Mouse (Mus musculus) left cerebral cortex, postnatal 36 days (tissue): ENCODE results near the gene Sec24b. TPM values are rescaled to one million over a fixed set of nuclear protein-coding genes. Genes with fewer than 3 reads are reported as not detected.

ENCODE experiments used
- DNase-seq, 2 experiments: peaks; one replicate each; pipeline ENCODE4 v3.0.0; 2021 to 2022; ENCODE audit warnings: low spot score in 2 of 2, mixed read lengths in 1 of 2
- intact Hi-C: fragments of 180-260 bp; cut with DNase I; formaldehyde crosslinking; loops from one replicate; pipeline ENCODE4 v1.15.1; 2025
- total RNA-seq, 2 experiments: library from RNA; stranded (reverse); gene quantifications; 2 replicates each; pipeline ENCODE4 v1.2.3; 2021

Gene Sec24b
- total RNA-seq: 10 to 100 TPM; 49.2 to 62.3 TPM

DNA sequence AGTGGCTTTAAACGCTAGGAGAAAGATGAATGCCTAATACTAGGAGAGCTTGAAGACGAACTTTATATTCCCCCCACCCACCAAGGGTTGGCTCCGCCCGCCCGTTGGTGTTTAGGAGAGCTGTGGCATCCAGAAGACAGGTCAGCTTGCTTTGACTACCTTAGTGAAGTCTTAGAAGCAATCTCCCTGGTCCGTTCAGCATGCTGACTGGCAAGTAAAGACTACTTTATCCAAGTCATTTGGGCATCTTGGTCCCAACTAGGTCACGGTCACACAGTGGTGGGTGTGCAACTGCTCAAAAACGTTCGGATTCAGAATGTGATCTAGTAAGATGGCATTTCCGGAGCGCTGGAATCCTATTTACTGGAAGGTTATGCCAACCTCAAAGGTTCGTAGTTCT, at the start of gene Sec24b:
Sec24b (minus strand) TSS at position 273 of the 400 bp plus-strand sequence.
- intact Hi-C loops: loop anchor here (5.0 kb wide), 1 partner anchor 64 kb away; no protein-coding TSS in a partner anchor

GRCm38 (mm10) chr3:130104471-130104870, 43.1 kb upstream of the Sec24b start:
- DNase-seq: no peak
- intact Hi-C loops: no loop called here

More for the DNA sequence above, at the start of gene Sec24b:
- peak; percentile 15 to 35 for DNase-seq

GRCm38 (mm10) chr3:130103486-130103885, 42.1 kb upstream of the Sec24b start:
- DNase-seq: no peak

DNA sequence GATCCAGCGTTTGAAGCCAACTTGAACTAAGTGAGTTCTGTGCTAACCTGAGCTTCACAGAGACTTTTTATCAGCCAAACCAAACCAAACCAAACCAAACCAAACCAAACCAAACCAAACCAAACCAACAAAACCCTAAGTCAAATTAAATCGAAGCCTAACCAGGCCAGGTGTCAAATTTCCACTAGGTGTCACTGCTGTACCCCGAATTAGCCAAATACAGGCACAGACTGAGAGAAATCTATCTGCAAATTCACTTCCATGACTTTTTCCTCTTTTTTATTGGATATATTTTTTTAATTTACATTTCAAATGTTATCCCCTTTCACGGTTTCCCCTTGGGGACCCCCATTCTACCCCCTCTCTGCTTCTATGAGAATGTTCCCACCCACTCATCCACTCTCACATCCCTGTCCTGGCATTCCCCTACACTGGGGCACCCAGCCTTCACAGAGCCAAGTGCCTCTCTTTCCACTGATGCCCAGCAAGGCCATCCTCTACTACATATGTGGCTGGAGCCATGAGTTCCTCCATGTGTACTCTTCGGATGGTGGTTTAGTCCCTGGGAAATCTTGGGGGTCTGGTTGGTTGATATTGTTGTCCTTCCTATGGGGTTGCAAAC, 33.9 kb upstream of the Sec24b start:
- peak in 1 of 2 experiments; percentile 36 for DNase-seq
- intact Hi-C loops: loop anchor here (1.0 to 2.0 kb wide), 2 partner anchors 478 to 594 kb away; no protein-coding TSS in a partner anchor

More at GRCm38 (mm10) chr3:130103486-130103885, 42.1 kb upstream of the Sec24b start:
- intact Hi-C loops: no loop called here

GRCm38 (mm10) chr3:130094125-130094704, 32.9 kb upstream of the Sec24b start:
- DNase-seq: no peak
- intact Hi-C loops: loop anchor here (2.0 kb wide), 1 partner anchor 479 kb away; no protein-coding TSS in a partner anchor

DNA sequence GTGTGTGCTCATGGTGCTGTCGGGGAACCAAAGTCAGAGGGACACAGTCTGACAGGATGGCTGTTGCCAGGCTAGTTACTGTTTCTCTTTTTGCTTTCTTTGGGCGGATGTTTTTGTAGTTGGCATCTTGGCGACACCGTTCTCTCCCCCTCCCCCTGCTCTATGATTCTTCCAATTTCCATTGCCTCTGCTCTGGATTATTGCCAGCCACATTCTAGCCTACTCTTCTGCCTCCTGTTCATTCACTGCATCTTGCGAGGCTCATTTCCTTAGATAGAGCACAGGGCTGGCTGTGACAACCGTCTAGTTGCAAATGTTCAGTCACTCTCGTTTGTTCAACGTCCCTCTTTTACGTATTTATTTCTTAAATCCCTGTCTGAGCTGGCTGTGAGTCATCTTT, 29.1 kb upstream of the Sec24b start:
- intact Hi-C loops: no loop called here
- no peak for DNase-seq

DNA sequence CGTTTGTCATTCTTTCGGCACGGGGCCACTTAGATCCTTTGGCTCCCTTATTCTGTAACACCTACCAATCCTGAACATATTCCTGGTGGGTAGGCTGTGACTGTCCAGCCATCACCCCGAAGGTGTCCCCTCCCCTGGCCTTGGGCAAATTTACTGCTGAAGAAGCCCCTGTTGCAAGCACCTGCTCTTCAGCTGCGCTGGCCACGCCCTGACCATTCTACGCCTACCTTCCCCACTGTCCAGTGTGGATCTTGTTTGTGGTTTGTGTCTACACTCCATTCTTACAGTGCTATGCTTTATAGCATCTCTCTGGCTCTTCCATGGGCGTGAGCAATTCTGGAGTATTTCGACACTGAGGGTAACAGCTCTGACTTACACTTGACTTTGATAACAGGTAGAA, 27.3 kb upstream of the Sec24b start:
- intact Hi-C loops: loop anchor here (10.0 kb wide), 1 partner anchor 784 kb away; no protein-coding TSS in a partner anchor

GRCm38 (mm10) chr3:130087466-130087865, 26.1 kb upstream of the Sec24b start:
- intact Hi-C loops: loop anchor here (10.0 kb wide), 1 partner anchor 783 kb away; no protein-coding TSS in a partner anchor
- DNase-seq: no peak

More for the DNA sequence above, 27.3 kb upstream of the Sec24b start:
- DNase-seq: no peak

GRCm38 (mm10) chr3:130086372-130087080, 25.2 kb upstream of the Sec24b start:
- intact Hi-C loops: loop anchor here (10.0 kb wide), 1 partner anchor 782 kb away; no protein-coding TSS in a partner anchor
- no peak for DNase-seq

DNA sequence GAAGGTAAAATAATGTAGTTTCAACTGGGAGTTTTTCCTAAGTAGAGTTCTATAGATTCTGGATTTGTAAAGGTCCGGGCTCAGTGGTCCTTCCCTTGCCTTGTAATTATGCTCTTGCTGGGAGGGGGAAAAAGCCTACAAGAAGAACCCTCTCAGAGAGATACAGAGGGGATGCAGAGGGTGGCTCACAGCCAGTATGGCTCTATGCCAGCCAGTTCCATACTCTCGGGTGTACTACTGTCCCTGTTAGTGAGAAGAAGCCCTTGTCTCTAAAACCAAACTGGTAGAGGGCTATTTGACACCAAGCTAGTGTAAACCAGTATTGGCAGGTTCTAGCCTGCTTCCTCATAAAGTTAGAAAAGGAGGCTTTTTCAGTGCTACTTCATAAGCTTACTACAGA, 22.0 kb upstream of the Sec24b start:
- intact Hi-C loops: loop anchor here (10.0 kb wide), 1 partner anchor 779 kb away; no protein-coding TSS in a partner anchor
- DNase-seq: no peak

DNA sequence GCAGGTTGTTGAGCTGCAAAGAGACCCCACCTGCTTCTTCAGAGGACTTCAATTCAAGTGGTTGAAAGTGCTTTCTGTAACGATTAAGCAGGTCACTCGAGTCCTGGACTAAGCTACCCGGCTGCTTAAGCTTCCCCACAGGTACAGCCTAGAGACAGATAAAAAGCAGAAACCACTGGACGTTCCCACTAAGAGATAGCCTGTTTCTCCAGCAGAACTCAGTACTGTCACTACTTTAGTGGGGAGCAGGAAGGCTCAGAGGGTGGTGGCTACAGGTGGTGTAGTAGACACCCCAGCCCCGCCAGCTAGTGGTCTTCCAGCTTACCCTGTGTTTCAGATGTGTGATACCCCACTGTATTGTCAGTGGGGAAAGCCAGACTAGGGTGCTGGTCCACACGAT, 19.3 kb upstream of the Sec24b start:
- no peak for DNase-seq
- intact Hi-C loops: loop anchor here (10.0 kb wide), 1 partner anchor 776 kb away; no protein-coding TSS in a partner anchor

DNA sequence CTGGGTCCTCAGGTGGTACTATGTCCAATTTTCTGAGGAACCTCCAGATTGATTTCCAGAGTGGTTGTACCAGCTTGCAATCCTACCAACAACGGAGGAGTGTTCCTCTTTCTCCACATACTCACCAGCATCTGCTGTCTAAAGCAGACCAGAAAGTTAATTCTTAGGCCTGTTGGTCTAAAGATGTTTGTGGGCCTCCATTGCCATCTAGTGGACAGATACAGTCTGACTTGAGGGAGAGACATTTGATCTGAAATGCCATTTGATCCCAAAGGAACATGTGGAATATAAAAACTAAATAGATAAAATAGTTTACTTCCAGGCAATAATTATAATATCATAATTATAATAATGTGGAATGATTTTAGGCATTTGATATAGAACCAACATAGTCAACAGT, 18.4 kb upstream of the Sec24b start:
- intact Hi-C loops: loop anchor here (1.0 to 10.0 kb wide), 4 partner anchors 161 to 775 kb away; partner anchors contain the start of gene Rrh
- DNase-seq: peak; percentile 28 to 65

DNA sequence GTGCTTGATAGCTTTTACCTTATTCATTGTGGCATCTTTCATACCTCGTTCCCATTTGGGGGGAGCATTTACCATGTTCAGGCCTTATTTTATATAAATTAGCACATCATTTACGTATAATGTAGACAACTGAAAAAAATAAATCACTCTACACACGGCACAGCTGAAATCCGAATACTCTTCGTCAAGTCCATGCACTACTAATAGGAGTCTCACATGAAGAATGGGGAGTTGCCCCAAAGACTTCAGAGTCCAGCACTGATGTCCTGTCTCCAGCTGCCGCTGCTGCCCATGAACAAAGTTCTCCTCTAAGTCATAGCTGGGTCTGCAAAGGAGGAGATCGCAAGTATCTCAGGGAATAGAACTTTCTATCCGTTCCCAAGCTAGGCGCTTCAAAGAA, 15.9 kb upstream of the Sec24b start:
- DNase-seq: no peak
- intact Hi-C loops: loop anchor here (5.0 to 10.0 kb wide), 2 partner anchors 255 to 352 kb away; partner anchors contain the start of gene Rrh

- intact Hi-C loops: loop anchor here (5.0 to 10.0 kb wide), 2 partner anchors 253 to 351 kb away; partner anchors contain the start of gene Rrh
- no peak for DNase-seq
Observed at GRCm38 (mm10) chr3:130075746-130076145, 14.4 kb upstream of the Sec24b start.

- DNase-seq: no peak
- intact Hi-C loops: loop anchor here (10.0 kb wide), 1 partner anchor 348 kb away; no protein-coding TSS in a partner anchor
Observed at GRCm38 (mm10) chr3:130073085-130073484, 11.7 kb upstream of the Sec24b start.

DNA sequence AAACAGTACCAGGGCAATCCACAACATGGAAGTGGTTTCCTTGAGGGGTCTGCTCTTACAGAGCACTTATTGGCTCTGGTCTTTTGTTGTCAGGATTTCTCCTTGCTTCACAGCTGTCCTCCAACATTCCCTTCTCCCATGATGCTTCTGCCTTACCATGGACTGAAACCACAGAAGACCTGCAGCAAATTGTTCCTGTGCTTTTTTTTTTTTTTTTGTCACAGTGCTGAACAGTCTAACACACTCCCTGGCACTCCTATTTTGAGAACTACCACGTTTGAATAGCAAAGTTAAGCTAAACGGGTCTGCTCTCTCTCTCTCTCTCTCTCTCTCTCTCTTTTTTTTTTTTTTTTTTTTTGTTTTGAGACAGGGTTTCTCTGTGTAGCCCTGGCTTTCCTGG, 10.6 kb upstream of the Sec24b start:
- no peak for DNase-seq

DNA sequence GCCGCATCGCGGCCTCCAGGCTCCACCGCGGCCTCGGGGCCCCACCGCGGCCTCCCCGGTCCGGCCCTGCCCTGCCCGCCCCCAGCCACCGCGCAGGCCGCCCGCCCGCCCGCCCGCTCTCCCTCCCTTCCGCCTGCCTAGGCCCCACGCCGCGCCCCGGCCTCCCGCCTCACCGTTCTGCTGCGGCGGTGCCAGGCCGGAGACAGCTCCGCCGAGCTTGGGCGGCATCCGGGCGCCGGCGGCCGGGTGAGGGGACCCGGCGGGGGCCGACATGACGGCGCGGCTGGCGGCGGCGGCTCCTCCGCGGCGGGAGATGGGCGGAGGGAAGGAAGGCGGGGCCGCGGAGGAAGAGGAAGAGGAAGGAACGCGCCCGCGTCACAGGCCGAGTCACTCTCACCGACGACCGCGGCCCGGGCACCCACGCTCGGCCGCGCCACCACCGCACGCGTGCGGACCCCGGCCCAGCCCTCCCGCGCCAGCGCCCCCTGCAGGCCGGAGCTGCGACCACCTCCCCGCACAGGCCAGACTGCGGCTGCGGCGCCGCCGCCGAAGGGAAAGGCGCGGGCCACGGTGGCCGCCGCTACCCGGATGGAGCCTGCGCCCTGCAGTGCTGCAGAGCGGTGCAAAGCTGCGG, 840 bp downstream of the Sec24b start:
- intact Hi-C loops: loop anchor here (5.0 kb wide), 1 partner anchor 63 kb away; no protein-coding TSS in a partner anchor
- DNase-seq: peak; percentile 87 to 92

More for the DNA sequence above, 10.6 kb upstream of the Sec24b start:
- intact Hi-C loops: loop anchor here (10.0 kb wide), 1 partner anchor 347 kb away; no protein-coding TSS in a partner anchor

- peak in 1 of 2 experiments; percentile 25 for DNase-seq
- intact Hi-C loops: loop anchor here (5.0 kb wide), 1 partner anchor 63 kb away; no protein-coding TSS in a partner anchor
Observed at GRCm38 (mm10) chr3:130059805-130060395, 1.5 kb downstream of the Sec24b start.

DNA sequence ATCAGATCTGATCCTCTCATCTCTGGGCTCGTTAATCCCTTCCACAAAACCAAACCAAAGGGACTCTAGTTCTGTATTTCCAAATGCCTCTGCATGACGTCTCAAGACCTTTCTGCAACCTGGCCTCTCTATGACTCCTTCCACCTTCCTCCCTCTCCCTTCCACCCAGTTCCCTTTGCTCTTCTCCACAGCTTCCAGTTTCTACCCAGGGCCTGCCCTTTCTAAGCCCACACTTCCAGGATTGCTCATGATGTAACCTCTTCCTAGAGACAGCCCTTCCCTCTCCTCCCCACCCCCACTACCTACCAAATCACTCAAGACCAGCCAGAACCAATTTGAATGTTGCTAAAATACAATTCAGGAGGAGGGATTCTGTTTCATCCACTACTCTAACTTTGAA, 2.9 kb downstream of the Sec24b start:
- intact Hi-C loops: no loop called here
- no peak for DNase-seq
